Comparison of ENCODE assay signal across 22 mouse cellular contexts in the genomic region with DNA sequence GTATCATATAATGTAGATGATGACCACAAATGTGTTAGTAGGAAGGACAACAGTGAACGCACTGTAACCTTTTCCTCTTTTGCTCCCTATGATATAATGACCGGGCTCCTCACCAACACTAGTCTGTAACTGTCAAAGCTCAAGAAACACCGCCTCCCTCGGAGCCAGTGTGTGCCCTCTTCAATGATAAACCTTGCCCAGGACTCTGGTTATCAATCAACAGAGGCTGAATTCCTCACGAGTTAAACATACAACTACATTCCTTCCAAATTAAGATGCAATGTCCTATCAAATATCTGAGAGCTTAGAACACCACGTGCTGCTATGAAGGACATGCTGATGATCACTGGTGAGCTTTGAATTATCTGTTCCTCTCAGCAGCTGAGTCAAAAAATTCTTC.
"Had no signal": no experiment of that assay in that cellular context is flagged by ENCODE, and none has a peak within 500 bp of the region (broad histone marks: within the 10 kb centered on the region; RNA-seq: fewer than 3 reads in every experiment).

No protein-coding gene starts in this region.

- DNase-seq: left cerebral cortex, postnatal 4 days; liver, postnatal 0 days; lung, postnatal 10 days; lung, postnatal 36 days; retina, postnatal 1 day; right cerebral cortex, postnatal 25 days; spleen, adult 18-20 months; thymus, postnatal 25 days had no signal

- H3K27ac ChIP-seq: intestine, embryonic 15.5 days; left cerebral cortex, adult 2 months; limb, embryonic 12.5 days; limb, embryonic 15.5 days; liver, embryonic 14.5 days; lung, embryonic 15.5 days; midbrain, embryonic 10.5 days; midbrain, embryonic 13.5 days; neural tube, embryonic 13.5 days; stomach, embryonic 15.5 days had no signal

- H3K4me1 ChIP-seq: intestine, embryonic 15.5 days; limb, embryonic 15.5 days had no signal

- ATAC-seq: intestine, embryonic 15.5 days; liver, postnatal 0 days; midbrain, embryonic 13.5 days; midbrain, embryonic 16.5 days had no signal

- H3K4me3 ChIP-seq: intestine, embryonic 15.5 days; left cerebral cortex, adult 2 months; limb, embryonic 12.5 days; limb, embryonic 15.5 days; lung, embryonic 15.5 days; megakaryocyte, embryonic 14.5 days; midbrain, embryonic 10.5 days; midbrain, embryonic 13.5 days; myocyte; neural tube, embryonic 13.5 days; stomach, embryonic 15.5 days had no signal

- H3K9ac ChIP-seq: intestine, embryonic 15.5 days; limb, embryonic 12.5 days; limb, embryonic 15.5 days; liver, embryonic 14.5 days; liver, postnatal 0 days; lung, embryonic 15.5 days; midbrain, embryonic 13.5 days; neural tube, embryonic 13.5 days; stomach, embryonic 15.5 days had no signal

- H3K4me2 ChIP-seq: intestine, embryonic 15.5 days; limb, embryonic 12.5 days; limb, embryonic 15.5 days; liver, embryonic 11.5 days; lung, embryonic 15.5 days; midbrain, embryonic 13.5 days; neural tube, embryonic 13.5 days; stomach, embryonic 15.5 days had no signal

- H3K9me3 ChIP-seq: intestine, embryonic 15.5 days; limb, embryonic 12.5 days; limb, embryonic 15.5 days; lung, embryonic 15.5 days; megakaryocyte, embryonic 14.5 days; midbrain, embryonic 10.5 days; midbrain, embryonic 13.5 days; neural tube, embryonic 13.5 days; stomach, embryonic 15.5 days had no signal

- H3K27me3 ChIP-seq: intestine, embryonic 15.5 days; limb, embryonic 12.5 days; limb, embryonic 15.5 days; lung, embryonic 15.5 days; megakaryocyte, embryonic 14.5 days; midbrain, embryonic 13.5 days; neural tube, embryonic 13.5 days; stomach, embryonic 15.5 days had no signal
